Mouse (Mus musculus) hindlimb bud, embryonic 11.5 days (tissue): ENCODE data around the gene Pramef17.
"Not testable (repeated sequence)": the region's sequence is repeated elsewhere in the genome, so short reads cannot be mapped to it uniquely, and the experiment has no call there.

ENCODE experiments used
- DNase-seq: peaks from one replicate; pipeline ENCODE4 v3.0.0-alpha.2; 2012; ENCODE audit warnings: low read depth, low spot score; ENCODE audit errors: extremely low spot score

Pramef17 gene

DNA sequence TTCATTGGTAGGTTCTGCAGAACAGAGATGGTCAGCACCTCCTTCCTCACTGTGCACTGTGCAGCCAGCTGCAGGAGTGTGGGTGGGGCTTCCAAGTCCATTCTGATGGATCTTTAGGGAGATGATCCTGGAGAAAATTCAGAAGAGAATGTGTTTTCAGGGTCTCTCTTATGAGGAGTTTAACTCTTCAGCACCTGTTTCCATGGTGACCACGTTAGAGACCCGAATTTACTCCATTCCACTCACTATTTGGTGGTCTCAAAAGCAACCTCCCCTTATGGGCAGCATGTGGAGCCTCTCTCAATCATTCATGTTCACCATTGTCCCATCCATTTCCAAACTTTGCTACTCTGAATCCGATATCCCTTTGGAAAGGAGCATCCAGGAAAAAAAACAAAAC, at the start of gene Pramef17:
Pramef17 (minus strand) TSS at position 101 of the 400 bp plus-strand sequence.
- not testable (repeated sequence) for DNase-seq

GRCm38 (mm10) chr4:143988126-143988525, 6.0 kb downstream of the Pramef17 start:
- DNase-seq: not testable (repeated sequence)

- not testable (repeated sequence) for DNase-seq
Measured at GRCm38 (mm10) chr4:143987475-143987941, 6.7 kb downstream of the Pramef17 start.

DNA sequence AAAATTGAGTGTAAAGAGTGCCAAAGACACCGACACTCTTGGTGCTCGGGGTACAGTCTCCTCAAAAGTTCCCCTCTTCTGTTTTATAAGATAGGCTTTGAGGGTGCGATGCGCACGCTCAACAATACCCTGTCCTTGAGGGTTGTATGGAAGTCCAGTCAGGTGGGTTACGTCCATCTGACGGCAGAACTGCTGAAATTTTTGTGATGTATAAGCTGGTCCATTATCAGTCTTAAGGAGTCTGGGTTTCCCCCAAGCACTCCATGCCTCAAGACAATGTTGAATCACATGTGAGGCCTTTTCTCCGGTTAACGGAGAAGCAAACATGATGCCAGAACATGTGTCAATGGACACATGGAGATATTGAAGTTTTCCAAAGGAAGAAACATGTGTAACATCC, 8.4 kb downstream of the Pramef17 start:
- not testable (repeated sequence) for DNase-seq

GRCm38 (mm10) chr4:143985165-143985564, 9.0 kb downstream of the Pramef17 start:
- not testable (repeated sequence) for DNase-seq

DNA sequence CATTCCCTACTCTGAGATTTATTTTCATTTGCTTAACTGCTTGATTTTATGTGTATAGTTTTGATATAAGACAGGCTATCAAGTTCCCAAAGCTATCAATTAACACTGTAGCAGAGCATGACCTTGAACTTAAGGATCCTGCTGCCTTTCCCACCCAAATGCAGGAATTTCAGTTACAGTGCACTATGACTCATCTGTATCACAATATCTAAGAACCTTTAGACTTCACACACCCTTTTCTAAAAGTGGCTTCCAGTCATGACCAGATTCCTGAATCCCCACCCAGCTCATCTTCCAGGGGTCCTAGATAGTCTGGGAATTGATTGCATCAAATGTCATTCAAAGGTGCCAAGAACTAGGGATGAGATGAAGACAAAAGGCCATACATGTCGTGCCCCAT, 10.7 kb downstream of the Pramef17 start:
- not testable (repeated sequence) for DNase-seq

GRCm38 (mm10) chr4:143966850-143967249, 27.3 kb downstream of the Pramef17 start, which contains the start of gene Gm13101:
TSS of gene Gm13101 (minus strand) at chr4:143966950.
- not testable (repeated sequence) for DNase-seq

- DNase-seq: not testable (repeated sequence)
Measured at GRCm38 (mm10) chr4:143950916-143951315, 43.3 kb downstream of the Pramef17 start, which contains the start of gene Pramef25. TSS of gene Pramef25 (minus strand) at chr4:143951016.
